In the genomic region with DNA sequence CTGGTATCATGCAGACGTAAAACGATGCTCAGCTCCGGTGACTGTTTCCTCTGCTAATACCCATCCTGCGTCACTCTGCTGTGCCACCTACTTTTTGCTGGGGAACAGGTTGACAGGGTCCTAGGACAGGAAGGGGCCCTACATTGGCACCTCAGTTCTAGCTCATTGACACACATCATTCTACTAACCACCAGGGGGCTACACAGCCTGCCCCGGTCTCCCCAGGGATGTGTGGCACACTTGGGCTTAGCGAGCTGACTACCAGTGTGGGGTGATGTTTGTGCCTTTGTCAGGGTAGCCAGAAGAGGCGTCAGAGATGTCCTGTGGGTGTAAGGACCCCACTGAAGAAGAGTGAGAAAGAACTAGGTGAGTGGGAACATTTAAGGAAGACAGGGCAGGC, we compare ENCODE assay signal across 11 mouse cellular contexts. TPM values are rescaled to one million over a fixed set of nuclear protein-coding genes. Genes with fewer than 3 reads are reported as not detected.
DNase-seq lines count a peak whose midpoint lies in the region; ATAC-seq and TF ChIP-seq lines count a peak whose summit lies in the region.
"Had no signal": no experiment of that assay in that cellular context is flagged by ENCODE, and none has a peak within 500 bp of the region (broad histone marks: within the 10 kb centered on the region; RNA-seq: fewer than 3 reads in every experiment).

No protein-coding gene starts in this region.

- WGBS in forebrain, embryonic 11.5 days: 64% methylated on average over 7 of the region's 7 CpGs
- 77% methylated on average over 7 of the region's 7 CpGs for WGBS in forebrain, embryonic 13.5 days
- 60% methylated on average over 7 of the region's 7 CpGs for WGBS in liver, postnatal 0 days (ENCODE audit: insufficient replicate concordance)
- WGBS in neural tube, embryonic 15.5 days: 69% methylated on average over 7 of the region's 7 CpGs

- H3K4me3 ChIP-seq in forebrain, embryonic 11.5 days (ENCODE audit: low read depth, low read length): no peak overlapping the region
- no peak overlapping the region for H3K4me3 ChIP-seq in forebrain, embryonic 13.5 days
- no peak overlapping the region for H3K4me3 ChIP-seq in liver, postnatal 0 days (ENCODE audit: low read depth, low read length)
- no peak overlapping the region for H3K4me3 ChIP-seq in neural tube, embryonic 15.5 days (replicated peaks)
- H3K4me3 ChIP-seq: stomach, embryonic 15.5 days had no signal

- no peak for TF ChIP-seq POLR2A in brain, embryonic 14.5 days (IDR thresholded peaks at IDR 0.05; ENCODE audit: borderline replicate concordance, extremely low read depth, insufficient read depth, insufficient read length, poor library complexity, severe bottlenecking)

- peak; percentile 42 for DNase-seq in forebrain, embryonic 11.5 days (ENCODE audit: low spot score)
- no peak for DNase-seq in liver, postnatal 0 days
- DNase-seq in liver: no peak
- peak; percentile 11 for DNase-seq in CD4-positive helper T cell, adult 2 months (ENCODE audit: low read depth, low spot score)
- DNase-seq in brain, embryonic 14.5 days (ENCODE audit: low read depth): no peak
- no peak for DNase-seq in kidney, postnatal 36 days
- DNase-seq: left cerebral cortex, postnatal 4 days; lung, postnatal 4 days had no signal

- H3K27me3 ChIP-seq in forebrain, embryonic 11.5 days (ENCODE audit: control insufficient read depth, insufficient read depth, low read length): peaks cover 4% of the 10 kb centered on the region; the same call in 1 of the 2 replicates
- peaks cover 35% of the 10 kb centered on the region for H3K27me3 ChIP-seq in forebrain, embryonic 13.5 days
- H3K27me3 ChIP-seq in liver, postnatal 0 days (ENCODE audit: insufficient read depth, low read length): peaks cover 36% of the 10 kb centered on the region
- no peaks in the 10 kb centered on the region; the same call in none of the 2 replicates for H3K27me3 ChIP-seq in neural tube, embryonic 15.5 days (replicated peaks)

- no peak overlapping the region for H3K27ac ChIP-seq in forebrain, embryonic 11.5 days (ENCODE audit: low read depth, low read length)
- no peak overlapping the region for H3K27ac ChIP-seq in forebrain, embryonic 13.5 days
- no peak overlapping the region for H3K27ac ChIP-seq in liver, postnatal 0 days (ENCODE audit: low read depth)
- H3K27ac ChIP-seq in neural tube, embryonic 15.5 days (replicated peaks): no peak overlapping the region
- H3K27ac ChIP-seq: stomach, embryonic 15.5 days had no signal

- ATAC-seq in forebrain, embryonic 11.5 days (replicated peaks; ENCODE audit: low FRiP score): no peak
- no peak for ATAC-seq in forebrain, embryonic 13.5 days
- no peak for ATAC-seq in liver, postnatal 0 days
- ATAC-seq in neural tube, embryonic 15.5 days (ENCODE audit: low FRiP score): no peak

- no peak overlapping the region for H3K9ac ChIP-seq in forebrain, embryonic 11.5 days (ENCODE audit: low read length)
- H3K9ac ChIP-seq in forebrain, embryonic 13.5 days: no peak overlapping the region
- no peak overlapping the region for H3K9ac ChIP-seq in liver, postnatal 0 days (replicated peaks)
- H3K9ac ChIP-seq in neural tube, embryonic 15.5 days (replicated peaks): no peak overlapping the region
- H3K9ac ChIP-seq: stomach, embryonic 15.5 days had no signal

- peaks cover 5% of the 10 kb centered on the region; the same call in 1 of the 2 replicates for H3K4me1 ChIP-seq in forebrain, embryonic 11.5 days (replicated peaks; ENCODE audit: control insufficient read depth, insufficient read depth, low read length)
- peaks cover 33% of the 10 kb centered on the region for H3K4me1 ChIP-seq in forebrain, embryonic 13.5 days
- H3K4me1 ChIP-seq in liver, postnatal 0 days (ENCODE audit: insufficient read depth): peaks cover 10% of the 10 kb centered on the region; the same call in 1 of the 2 replicates
- H3K4me1 ChIP-seq in neural tube, embryonic 15.5 days: peaks cover 23% of the 10 kb centered on the region

- no peaks in the 10 kb centered on the region for H3K36me3 ChIP-seq in forebrain, embryonic 11.5 days (ENCODE audit: control insufficient read depth, insufficient read depth, low read length)
- no peaks in the 10 kb centered on the region for H3K36me3 ChIP-seq in forebrain, embryonic 13.5 days (ENCODE audit: poor library complexity, severe bottlenecking)
- H3K36me3 ChIP-seq in liver, postnatal 0 days (replicated peaks; ENCODE audit: insufficient read depth, low read length): no peaks in the 10 kb centered on the region
- no peaks in the 10 kb centered on the region for H3K36me3 ChIP-seq in neural tube, embryonic 15.5 days
- H3K36me3 ChIP-seq: stomach, embryonic 15.5 days had no signal

- no peak for TF ChIP-seq EP300 in liver, postnatal 0 days (IDR thresholded peaks at IDR 0.05; ENCODE audit: low read depth)

- H3K9me3 ChIP-seq in forebrain, embryonic 11.5 days (ENCODE audit: control insufficient read depth, low read length): no peaks in the 10 kb centered on the region
- H3K9me3 ChIP-seq in forebrain, embryonic 13.5 days (replicated peaks): no peaks in the 10 kb centered on the region
- H3K9me3 ChIP-seq in liver, postnatal 0 days (ENCODE audit: low read length): no peaks in the 10 kb centered on the region
- no peaks in the 10 kb centered on the region for H3K9me3 ChIP-seq in neural tube, embryonic 15.5 days (replicated peaks)
- H3K9me3 ChIP-seq: stomach, embryonic 15.5 days had no signal

- H3K4me2 ChIP-seq in forebrain, embryonic 11.5 days (ENCODE audit: low read depth, low read length, severe bottlenecking): no peak overlapping the region
- no peak overlapping the region for H3K4me2 ChIP-seq in forebrain, embryonic 13.5 days
- H3K4me2 ChIP-seq in liver, postnatal 0 days (ENCODE audit: low read depth, low read length): no peak overlapping the region
- no peak overlapping the region for H3K4me2 ChIP-seq in neural tube, embryonic 15.5 days

- peak; percentile 53 for TF ChIP-seq CTCF in liver, postnatal 0 days (IDR thresholded peaks at IDR 0.05; ENCODE audit: low read depth)
- peak; percentile 22; the same call in 1 of the 2 replicates for TF ChIP-seq CTCF in brain, embryonic 14.5 days (IDR thresholded peaks at IDR 0.05; ENCODE audit: borderline replicate concordance, extremely low read depth, insufficient read depth, insufficient read length)

RNA-seq across cellular contexts. Expression of gene Rasgef1a, which starts 56.5 kb away (rescaled TPM):
- 0.13 and 0.20 TPM in 2 replicates for polyA plus RNA-seq in forebrain, embryonic 11.5 days (2014; fragmentation: Nextera tagmentation; extraction: Ambion mirVana)
- polyA plus RNA-seq in forebrain, embryonic 13.5 days (2015; fragmentation: Nextera tagmentation; extraction: Ambion mirVana): 0.57 and 1.5 TPM in 2 replicates
- polyA plus RNA-seq in liver, postnatal 0 days (2015; fragmentation: Nextera tagmentation; extraction: Ambion mirVana): 0.06 and 0.11 TPM in 2 replicates
- polyA plus RNA-seq in brain, embryonic 14.5 days (2012; rRNA removed): 5.5 and 5.8 TPM in 2 replicates
- polyA plus RNA-seq in neural tube, embryonic 15.5 days (2015; fragmentation: Nextera tagmentation; extraction: Ambion mirVana): 3.3 and 4.3 TPM in 2 replicates

Comparison
In these comparisons a context has a peak if more than half of its experiments do, and no peak if none do; other contexts are left out.
1. DNase-seq: peak in forebrain, embryonic 11.5 days (single experiment) and CD4-positive helper T cell, adult 2 months (single experiment); none in liver, postnatal 0 days (single experiment), liver (single experiment), brain, embryonic 14.5 days (single experiment) and kidney, postnatal 36 days (0 of 2).